Mouse (Mus musculus) right cerebral cortex, postnatal 36 days (tissue): ENCODE results near the gene Hoxa11.

Experiments used
- DNase-seq, 2 experiments: peaks; one replicate each; pipeline ENCODE4 v3.0.0; 2022; ENCODE audit warnings: low spot score in 2 of 2, mixed read lengths in 1 of 2

Hoxa11 gene

DNA sequence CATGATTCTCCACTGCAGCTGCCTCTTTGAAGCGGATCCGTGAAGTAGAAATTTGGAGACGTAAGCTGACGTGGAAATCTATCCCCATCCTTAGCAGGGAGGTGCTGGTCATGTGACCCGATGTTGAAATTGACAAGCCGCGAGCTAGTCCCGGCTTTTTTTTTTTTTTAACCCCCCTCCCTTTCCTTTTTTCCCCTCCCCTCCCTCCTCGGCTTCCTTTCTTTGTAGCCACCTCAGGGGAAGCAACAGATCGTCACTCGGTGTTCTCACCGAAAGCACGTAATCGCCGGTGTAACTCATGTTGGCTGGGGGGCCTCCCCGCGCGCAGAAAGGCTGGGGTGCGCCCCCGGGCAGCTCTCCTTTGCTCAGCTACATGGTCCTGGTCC lies at the start of gene Hoxa11:
TSS of gene Hoxa11 (minus strand) at position 54 of the 386 bp plus-strand sequence.
- no peak for DNase-seq

DNA sequence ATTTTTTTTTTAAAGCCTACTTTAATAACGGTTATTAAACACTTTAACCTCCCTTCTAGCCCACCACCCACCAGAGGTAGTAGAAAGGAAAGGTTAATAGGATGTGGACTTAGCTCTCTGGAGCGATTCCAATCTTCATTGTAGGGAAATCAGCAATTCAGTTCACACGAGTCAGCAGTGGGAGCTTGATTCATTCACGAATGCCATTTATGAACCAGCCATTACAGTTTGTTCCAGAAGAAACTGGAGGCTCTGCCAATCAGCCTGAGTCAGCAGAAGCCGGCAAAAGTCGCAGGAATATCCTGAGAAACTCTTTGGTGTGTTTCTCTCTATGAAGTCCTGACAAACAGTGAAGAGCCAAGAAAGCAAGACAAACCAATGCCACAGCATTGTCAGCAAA lies 49.0 kb upstream of the Hoxa11 start:
- DNase-seq, result no peak

GRCm38 (mm10) chr6:52292328-52292727 lies 46.7 kb upstream of the Hoxa11 start:
- DNase-seq, result no peak

DNA sequence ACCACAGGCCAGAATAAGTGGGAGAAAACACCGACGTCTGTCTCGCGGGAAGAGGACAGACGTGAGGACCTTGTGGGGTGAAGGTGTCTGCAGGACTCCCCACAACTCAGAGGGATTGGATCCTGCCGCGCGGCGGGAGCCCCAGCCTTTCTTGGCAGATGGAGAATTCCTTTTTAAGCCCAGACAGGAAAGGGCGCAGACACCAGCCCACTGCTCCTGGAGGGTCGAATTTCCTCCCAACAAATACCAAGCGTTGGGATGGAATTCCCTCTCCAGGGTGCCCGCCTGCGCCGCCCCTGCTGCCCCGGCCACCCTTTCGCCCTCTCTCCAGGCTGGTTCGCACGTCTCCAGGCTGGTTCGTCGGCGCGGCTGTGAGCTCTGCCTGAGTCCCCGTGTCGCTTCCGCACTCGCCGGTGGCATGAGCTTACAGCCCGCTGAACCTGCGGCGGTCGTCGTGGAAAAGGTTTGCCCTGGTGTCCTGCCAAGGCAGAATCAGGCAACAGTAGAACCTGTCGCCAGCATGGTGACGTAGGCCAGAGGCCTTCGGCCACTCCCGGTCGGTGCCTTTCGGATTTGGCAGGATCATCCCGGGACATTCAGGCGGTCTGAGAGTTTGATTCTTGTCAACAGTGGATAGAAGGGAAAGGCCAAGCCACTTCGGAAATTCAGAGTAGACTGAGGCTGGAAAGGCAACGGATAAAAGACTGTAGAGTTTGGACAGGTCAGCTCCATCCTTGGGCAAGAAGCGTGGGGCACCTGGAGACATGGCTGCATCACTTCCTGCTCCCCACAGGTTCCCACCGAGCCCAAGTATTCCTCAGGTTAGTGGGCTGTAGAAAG lies 45.6 kb upstream of the Hoxa11 start:
- no peak for DNase-seq

DNA sequence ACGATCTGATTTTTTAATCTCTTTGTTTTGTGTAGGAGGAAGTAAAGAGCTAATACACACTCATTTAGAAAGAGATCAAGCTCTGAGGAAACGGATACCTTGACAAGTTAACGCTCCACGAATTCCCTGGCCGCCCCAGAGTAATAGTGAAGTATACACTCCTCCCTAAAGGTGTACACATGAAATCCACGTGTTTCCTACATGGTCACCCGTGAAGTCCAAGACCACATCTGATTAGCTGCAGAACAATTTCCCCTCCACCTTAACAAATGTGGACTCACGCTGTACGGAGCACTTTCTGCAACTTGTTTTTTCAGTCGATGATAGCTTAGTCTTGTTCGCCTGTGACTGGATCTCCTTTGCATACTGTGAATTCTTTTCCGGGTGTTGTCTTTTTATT lies 44.6 kb upstream of the Hoxa11 start:
- no peak for DNase-seq

GRCm38 (mm10) chr6:52283896-52284295 lies 38.3 kb upstream of the Hoxa11 start:
- no peak for DNase-seq

- no peak for DNase-seq
These were observed 35.5 kb upstream of the Hoxa11 start for GRCm38 (mm10) chr6:52281084-52281483.

DNA sequence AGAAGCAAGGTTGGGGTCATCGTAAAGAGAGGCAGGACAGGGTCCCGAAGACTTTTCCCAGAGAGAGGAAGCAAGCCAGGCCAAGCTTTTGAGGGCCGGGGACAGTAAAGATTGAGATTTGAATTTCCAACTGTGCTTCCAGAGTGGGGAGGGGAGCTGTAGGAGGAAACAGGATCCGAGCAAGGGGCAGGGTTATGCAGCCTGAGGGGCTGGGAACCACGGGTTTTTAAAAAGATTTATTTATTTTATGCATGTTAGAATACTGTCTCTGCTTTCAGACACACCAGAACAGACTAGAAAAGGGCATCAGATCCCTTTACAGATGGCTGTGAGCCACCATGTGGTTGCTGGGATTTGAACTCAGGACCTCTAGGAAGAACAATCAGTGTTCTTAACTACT lies 31.3 kb upstream of the Hoxa11 start:
- no peak for DNase-seq

DNA sequence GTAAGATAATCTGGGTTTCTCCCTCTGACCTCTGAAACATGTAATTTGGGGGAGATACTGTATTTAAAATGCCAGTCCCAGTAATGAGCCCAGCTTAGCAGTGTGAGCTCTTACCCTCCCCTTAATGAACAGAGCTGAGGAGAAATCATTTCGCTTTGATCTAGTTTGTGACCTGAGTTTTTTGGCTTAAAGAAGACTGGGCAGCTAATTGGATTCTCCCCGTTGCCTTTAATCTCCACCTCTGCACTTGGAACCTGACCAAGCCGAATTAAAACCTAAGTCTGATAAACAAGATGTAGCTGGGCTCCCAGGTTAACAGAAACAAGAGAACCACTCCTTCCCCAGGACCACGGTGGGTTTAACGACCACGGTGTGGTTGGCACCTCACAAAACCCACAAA lies 30.8 kb upstream of the Hoxa11 start:
- no peak for DNase-seq

DNA sequence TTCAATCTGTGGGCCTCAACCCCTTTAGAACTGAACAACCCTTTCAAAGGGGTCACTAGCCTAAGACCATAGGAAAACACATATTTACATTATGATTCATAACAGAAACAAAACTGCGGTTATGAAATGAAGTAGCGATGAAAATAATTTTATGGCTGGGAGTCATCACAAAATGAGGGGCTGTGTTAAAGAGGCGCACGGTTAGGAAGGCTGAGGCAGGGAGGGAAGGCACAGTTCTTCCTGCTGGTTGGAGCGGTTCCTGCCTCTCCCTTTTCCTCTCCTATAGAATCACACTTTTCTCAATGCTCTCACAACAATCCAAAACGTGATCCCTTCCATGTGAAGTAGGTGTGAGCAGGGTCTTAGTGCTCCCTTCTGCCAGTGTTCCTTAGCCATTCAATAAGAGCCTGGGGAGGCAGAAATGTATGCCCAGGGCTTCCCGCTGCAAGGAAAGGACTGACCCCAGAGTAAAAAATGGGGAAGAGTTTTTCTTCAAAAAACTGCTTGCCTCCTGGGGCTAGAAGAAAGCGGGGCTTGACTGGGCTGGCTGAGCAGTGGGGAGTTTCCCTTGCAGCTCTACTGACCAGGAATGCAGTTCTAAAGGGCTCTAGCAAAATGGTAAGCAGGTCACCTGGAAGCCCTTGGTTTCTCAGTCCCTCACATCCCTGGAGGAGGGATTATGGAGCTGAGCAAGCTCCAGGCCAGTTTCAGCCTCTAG lies 30.1 kb upstream of the Hoxa11 start:
- no peak for DNase-seq

DNA sequence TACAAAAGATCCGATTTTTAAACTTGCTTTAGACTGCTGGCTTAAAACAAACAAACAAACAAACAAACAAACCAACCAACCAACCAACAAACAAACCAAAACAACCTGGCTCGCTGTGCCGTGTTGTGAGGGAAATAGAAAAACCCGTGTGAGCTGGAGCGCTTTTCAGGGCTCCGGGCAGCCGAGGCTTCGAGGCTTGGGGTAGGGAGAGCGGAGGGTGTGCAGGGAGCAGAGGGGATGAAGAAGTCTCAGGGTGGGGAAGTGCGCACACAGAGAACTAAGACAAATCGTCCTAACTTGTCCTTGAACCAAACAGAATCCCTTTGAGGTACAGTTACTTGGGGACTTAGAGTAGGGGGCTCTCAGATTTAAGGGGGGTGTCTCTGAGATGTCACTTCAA lies 29.0 kb upstream of the Hoxa11 start:
- DNase-seq, result no peak

GRCm38 (mm10) chr6:52273656-52274280 lies 28.2 kb upstream of the Hoxa11 start:
- no peak for DNase-seq

- no peak for DNase-seq
These were observed 27.4 kb upstream of the Hoxa11 start for GRCm38 (mm10) chr6:52272766-52273655.

DNA sequence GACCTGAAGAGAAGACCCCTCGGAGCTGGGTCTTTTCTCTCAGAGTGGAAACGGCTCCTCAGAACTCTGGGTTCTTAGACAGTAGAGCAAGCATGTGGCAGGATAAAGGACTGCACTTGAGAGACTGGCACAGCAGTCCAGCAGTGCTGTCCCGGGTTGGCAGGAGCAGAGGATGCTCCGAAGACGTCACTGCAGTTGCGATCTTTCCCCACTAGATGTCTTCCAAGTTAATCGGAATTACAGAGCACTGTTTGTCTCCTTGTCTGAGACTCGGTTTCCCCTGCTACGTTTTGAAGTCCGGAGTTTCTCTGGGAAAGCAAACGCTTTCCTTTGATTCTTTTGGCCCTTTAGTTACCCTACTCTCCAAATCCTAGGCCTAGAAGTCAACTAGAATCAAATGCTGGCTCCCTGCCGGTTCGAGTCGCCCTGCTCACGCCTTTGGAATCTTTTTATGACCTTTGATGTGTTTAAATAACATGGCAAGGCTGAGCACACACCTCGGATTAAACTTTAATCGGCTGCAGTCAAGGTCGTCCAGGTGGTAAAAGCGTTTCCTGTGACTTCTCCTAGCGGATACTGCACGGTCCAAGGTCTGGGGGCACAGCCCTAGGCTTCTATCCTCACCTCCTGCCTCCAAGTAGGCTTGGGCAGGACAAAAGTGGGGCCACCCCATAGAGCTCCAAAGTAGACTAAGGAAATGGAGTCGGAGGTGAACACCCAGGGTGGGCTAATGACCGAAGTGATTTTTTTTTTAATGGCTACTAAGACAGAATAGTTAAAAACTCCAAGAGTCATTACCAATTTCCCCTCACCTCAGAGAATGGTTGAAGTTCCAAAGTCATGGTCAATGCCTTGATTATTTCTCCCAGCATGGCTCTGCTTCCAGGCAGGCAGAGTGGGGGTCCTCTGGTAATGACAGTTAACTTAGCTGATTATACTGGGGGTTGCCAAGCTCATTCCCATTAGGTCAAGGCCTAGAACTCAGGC lies 25.2 kb upstream of the Hoxa11 start:
- peak in 1 of 2 experiments; percentile 29 for DNase-seq

GRCm38 (mm10) chr6:52268756-52269155 lies 23.1 kb upstream of the Hoxa11 start:
- no peak for DNase-seq

DNA sequence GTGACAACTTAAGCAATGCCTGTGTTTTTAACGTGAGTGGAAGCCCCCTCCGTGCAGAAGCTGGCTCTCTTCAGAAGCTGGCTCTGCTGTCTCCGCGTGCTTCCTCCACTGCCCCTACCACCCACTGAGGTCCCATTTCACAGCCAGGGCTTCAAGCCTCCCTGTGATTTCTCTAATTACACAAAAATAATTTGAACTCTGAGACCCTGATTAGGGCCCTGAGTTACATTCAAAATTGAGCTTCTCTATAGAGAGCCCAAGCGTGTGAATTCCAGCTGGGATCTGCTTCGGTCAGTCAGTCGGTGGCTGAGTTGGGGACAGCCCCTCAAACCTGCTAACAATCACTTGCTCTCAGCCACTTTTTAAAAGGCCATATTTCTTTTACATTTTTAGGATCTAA lies 22.7 kb upstream of the Hoxa11 start:
- DNase-seq, result no peak

GRCm38 (mm10) chr6:52267691-52268090 lies 22.1 kb upstream of the Hoxa11 start:
- DNase-seq, result no peak

DNA sequence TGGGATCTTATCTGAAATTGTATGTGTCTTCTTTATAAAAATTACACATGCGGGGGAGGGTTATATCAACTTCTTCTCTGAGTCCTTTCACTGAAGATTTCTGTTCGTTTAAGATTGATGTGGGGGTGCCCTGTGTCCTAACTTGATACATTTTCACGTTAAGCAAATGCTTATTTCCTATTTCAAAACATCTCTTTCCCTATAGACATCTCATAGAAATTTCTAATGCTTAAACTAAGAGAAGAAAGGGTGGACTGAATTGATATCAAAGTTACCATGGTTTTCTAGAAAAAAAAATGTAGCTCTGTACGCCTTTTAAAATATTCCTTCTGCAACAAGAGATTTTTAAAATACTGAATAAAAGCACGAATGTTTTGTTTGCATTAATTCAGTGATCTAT lies 21.6 kb upstream of the Hoxa11 start:
- DNase-seq, result no peak

GRCm38 (mm10) chr6:52266666-52266985 lies 21.0 kb upstream of the Hoxa11 start:
- no peak for DNase-seq

DNA sequence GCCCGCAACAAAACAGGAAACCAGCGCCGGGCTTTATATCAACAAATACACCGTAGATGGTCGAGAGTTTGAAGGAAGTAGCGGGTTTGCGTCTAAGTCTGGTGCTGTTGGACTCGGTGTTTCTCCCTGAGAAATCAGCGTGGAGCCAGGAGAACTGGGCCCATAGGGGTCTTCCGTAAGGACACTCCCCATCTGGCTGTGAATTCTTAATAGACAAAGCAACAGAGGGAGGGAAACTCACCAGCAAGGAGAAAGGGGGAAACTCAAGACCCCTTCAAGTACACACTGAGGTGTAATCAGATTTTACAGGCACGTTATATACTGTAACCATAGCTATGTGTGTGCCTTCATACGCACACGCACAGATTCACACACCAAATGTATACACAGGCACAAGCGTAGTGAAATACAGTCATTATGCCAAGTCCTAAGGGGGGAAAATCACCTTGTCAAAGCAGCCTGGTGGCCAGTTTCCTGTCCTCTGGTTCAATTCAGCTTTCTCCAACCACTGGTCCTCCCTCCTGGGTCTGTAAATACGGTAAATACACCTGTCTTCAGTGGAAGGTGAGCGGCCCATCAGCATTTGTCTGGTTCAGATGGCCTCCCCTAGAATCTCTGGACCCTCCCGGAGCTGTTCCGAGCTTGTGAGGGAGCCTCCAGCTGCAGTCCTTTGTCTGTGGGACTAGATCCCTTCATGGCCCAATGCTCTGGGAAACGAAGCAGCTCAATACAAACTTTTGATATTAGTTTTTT lies 20.5 kb upstream of the Hoxa11 start:
- DNase-seq, result no peak
